Mouse (Mus musculus): ENCODE data around the gene Gm4836. TPM values are rescaled to one million over a fixed set of nuclear protein-coding genes. Genes with fewer than 3 reads are reported as not detected.

Gm4836 gene
- not detected in 2 replicates for polyA plus RNA-seq (2012; ENCODE audit: low replicate concordance)

DNA sequence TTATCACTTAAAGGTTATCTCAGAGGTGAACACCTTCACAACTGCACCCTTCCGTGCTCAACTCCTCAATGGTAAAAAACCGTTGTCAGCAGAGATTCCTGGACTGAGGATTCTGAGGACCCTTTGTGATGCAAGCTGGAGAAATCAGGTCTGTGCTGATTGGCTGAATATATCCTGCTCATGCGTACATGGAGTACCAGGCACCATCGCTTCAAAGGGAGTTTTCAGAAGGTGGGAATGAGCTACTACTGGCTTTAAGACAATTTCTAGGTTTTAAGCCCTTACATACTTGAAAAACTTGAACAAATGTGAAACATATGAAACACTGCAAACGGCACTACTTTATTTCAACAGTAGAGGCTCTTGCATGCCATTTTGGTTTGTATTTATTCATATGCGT is at the start of gene Gm4836:
Gene Gm4836, minus strand, starts transcription at position 101 of the 400 bp plus-strand sequence.

